Comparison of ENCODE assay signal across 9 mouse cellular contexts in the genomic region with DNA sequence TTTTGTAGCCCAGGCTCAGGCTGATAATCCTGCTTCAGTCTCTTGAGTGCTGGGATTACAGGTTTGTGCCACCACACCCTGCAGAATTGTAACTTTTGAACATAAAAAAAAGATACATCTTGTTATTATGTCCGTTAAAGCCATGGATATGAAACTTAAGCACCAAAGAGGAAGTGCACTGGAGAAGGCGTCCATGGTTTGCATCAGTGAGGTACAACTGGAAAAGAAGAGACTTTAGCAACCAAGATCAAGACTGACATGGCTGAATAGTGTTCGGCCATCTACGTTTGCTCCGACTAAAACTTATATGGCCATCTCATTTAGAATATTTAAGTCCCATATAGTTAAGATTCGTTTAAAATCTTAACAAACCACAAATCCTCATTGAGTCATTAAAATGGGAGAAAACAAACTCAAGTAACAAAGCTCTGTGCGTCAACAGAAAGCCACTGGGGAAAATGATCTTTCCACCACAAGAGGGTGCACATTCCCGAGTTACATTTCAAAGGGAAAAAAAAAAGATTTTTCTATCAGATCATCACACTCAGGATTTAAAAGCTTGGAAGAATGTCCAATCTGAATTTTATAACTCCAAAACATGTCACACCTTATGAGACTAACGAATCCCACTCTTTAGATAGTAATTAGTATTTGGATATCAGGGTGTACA. TPM values are rescaled to one million over a fixed set of nuclear protein-coding genes. Genes with fewer than 3 reads are reported as not detected.
A peak's percentile ranks its signal among the peaks of the same experiment; 100 is the strongest.
DNase-seq lines count a peak whose midpoint lies in the region; ATAC-seq and TF ChIP-seq lines count a peak whose summit lies in the region.
"Had no signal": no experiment of that assay in that cellular context is flagged by ENCODE, and none has a peak within 500 bp of the region (broad histone marks: within the 10 kb centered on the region; RNA-seq: fewer than 3 reads in every experiment).

No protein-coding gene starts in this region.

- no peak overlapping the region for H3K27ac ChIP-seq in hindbrain, embryonic 11.5 days (ENCODE audit: low read depth, low read length)
- no peak overlapping the region for H3K27ac ChIP-seq in hindbrain, embryonic 10.5 days
- peak overlapping the region; percentile 19; the same call in 1 of the 2 replicates for H3K27ac ChIP-seq in embryonic fibroblast, embryonic 13.5 days (ENCODE audit: insufficient read depth, low read length)
- H3K27ac ChIP-seq: limb, embryonic 15.5 days had no signal

- no peak for TF ChIP-seq POLR2A in embryonic fibroblast, embryonic 13.5 days (IDR thresholded peaks at IDR 0.05; ENCODE audit: low read depth, low read length)

- H3K9ac ChIP-seq in hindbrain, embryonic 11.5 days (ENCODE audit: low read depth, low read length), result no peak overlapping the region
- H3K9ac ChIP-seq: limb, embryonic 15.5 days had no signal

- intact Hi-C loops in left cerebral cortex, postnatal 14 days (cut with DNase I), result loop anchor here (2.0 to 10.0 kb wide), 3 partner anchors 394 to 806 kb away; partner anchors contain the start of gene Gucy1b2

- no peaks in the 10 kb centered on the region for H3K4me1 ChIP-seq in hindbrain, embryonic 11.5 days (replicated peaks; ENCODE audit: control insufficient read depth, insufficient read depth, low read length)
- H3K4me1 ChIP-seq in hindbrain, embryonic 10.5 days (replicated peaks), result peaks cover 5% of the 10 kb centered on the region
- H3K4me1 ChIP-seq in embryonic fibroblast, embryonic 13.5 days (ENCODE audit: control insufficient read depth, insufficient read depth, low read length), result no peaks in the 10 kb centered on the region

- WGBS in hindbrain, embryonic 11.5 days, result 43% methylated on average over 9 of the region's 9 CpGs
- WGBS in hindbrain, embryonic 10.5 days, result 43% methylated on average over 9 of the region's 9 CpGs

- TF ChIP-seq CTCF in embryonic fibroblast, embryonic 13.5 days (IDR thresholded peaks at IDR 0.05; ENCODE audit: borderline replicate concordance, insufficient read depth, low read length), result no peak

- ATAC-seq in hindbrain, embryonic 11.5 days (ENCODE audit: low FRiP score), result no peak
- ATAC-seq in monocyte, adult 5-6 weeks (replicated peaks; ENCODE audit: insufficient number of reproducible peaks, low FRiP score, low TSS enrichment, poor library complexity, severe bottlenecking), result peak; percentile 29; the same call in 1 of the 2 replicates

- no peaks in the 10 kb centered on the region for H3K9me3 ChIP-seq in hindbrain, embryonic 11.5 days (ENCODE audit: control insufficient read depth, low read length)
- H3K9me3 ChIP-seq in hindbrain, embryonic 10.5 days, result no peaks in the 10 kb centered on the region
- H3K9me3 ChIP-seq: limb, embryonic 15.5 days had no signal

- H3K4me3 ChIP-seq in hindbrain, embryonic 11.5 days (ENCODE audit: low read depth, low read length), result no peak overlapping the region
- no peak overlapping the region for H3K4me3 ChIP-seq in hindbrain, embryonic 10.5 days
- no peak overlapping the region for H3K4me3 ChIP-seq in embryonic fibroblast, embryonic 13.5 days (ENCODE audit: insufficient read depth, low read length)

- peak; percentile 57 for DNase-seq in hindbrain, embryonic 11.5 days (ENCODE audit: low spot score)
- DNase-seq in hindbrain, embryonic 10.5 days (ENCODE audit: low spot score), result no peak
- DNase-seq in 416B (ENCODE audit: low read depth), result peak; percentile 71
- peak; percentile 49 for DNase-seq in R1 (ENCODE audit: low read depth, low spot score)
- DNase-seq in left cerebral cortex, postnatal 14 days (ENCODE audit: low spot score in 2 of 2), result peak; percentile 66
- no peak for DNase-seq in Muller cell, postnatal 12 days (ENCODE audit: inconsistent ontology term)

- no peak overlapping the region for H3K4me2 ChIP-seq in hindbrain, embryonic 11.5 days (replicated peaks; ENCODE audit: low read depth, low read length)

- H3K36me3 ChIP-seq in hindbrain, embryonic 11.5 days (ENCODE audit: control insufficient read depth, insufficient read depth, low read length), result no peaks in the 10 kb centered on the region
- no peaks in the 10 kb centered on the region for H3K36me3 ChIP-seq in hindbrain, embryonic 10.5 days
- H3K36me3 ChIP-seq: limb, embryonic 15.5 days had no signal

- H3K27me3 ChIP-seq in hindbrain, embryonic 11.5 days (ENCODE audit: control insufficient read depth, insufficient read depth, low read length), result no peaks in the 10 kb centered on the region
- H3K27me3 ChIP-seq in hindbrain, embryonic 10.5 days (ENCODE audit: insufficient read depth, poor library complexity, severe bottlenecking), result no peaks in the 10 kb centered on the region
- H3K27me3 ChIP-seq: limb, embryonic 15.5 days had no signal

RNA-seq across cellular contexts. Expression of gene Kcnrg, which starts 43.2 kb away (rescaled TPM):
- polyA plus RNA-seq in hindbrain, embryonic 11.5 days (2014; fragmentation: Nextera tagmentation; extraction: Ambion mirVana), result 1.2 and 1.7 TPM in 2 replicates
- polyA plus RNA-seq in hindbrain, embryonic 10.5 days (2016; fragmentation: Nextera tagmentation; extraction: Ambion mirVana), result 0.39 and 0.84 TPM in 2 replicates
- 0.39 TPM in 1 of 2 replicates, not detected in the other for polyA plus RNA-seq in embryonic fibroblast, embryonic 13.5 days (2011; ENCODE audit: insufficient read length, low read depth, missing spikeins)
- total RNA-seq in left cerebral cortex, postnatal 14 days (2021), result under 1 TPM; 0.64 to 0.74 TPM
- total RNA-seq in monocyte, adult 5-6 weeks (2017), result 0.19 TPM in 1 of 3 replicates, not detected in the others

RNA-seq across cellular contexts. Expression of gene Trim13, which starts 52.4 kb away (rescaled TPM):
- 35.4 and 40.2 TPM in 2 replicates for polyA plus RNA-seq in hindbrain, embryonic 11.5 days (2014; fragmentation: Nextera tagmentation; extraction: Ambion mirVana)
- 15.2 and 22.6 TPM in 2 replicates for polyA plus RNA-seq in hindbrain, embryonic 10.5 days (2016; fragmentation: Nextera tagmentation; extraction: Ambion mirVana)
- 15.3 and 15.4 TPM in 2 replicates for polyA plus RNA-seq in embryonic fibroblast, embryonic 13.5 days (2011; ENCODE audit: insufficient read length, low read depth, missing spikeins)
- 10 to 100 TPM; 10.1 to 11.4 TPM for total RNA-seq in left cerebral cortex, postnatal 14 days (2021)
- 1.9 to 11.8 TPM (median 8.2 TPM) in 3 replicates for total RNA-seq in monocyte, adult 5-6 weeks (2017)

Comparison
In these comparisons a context has a peak if more than half of its experiments do, and no peak if none do; other contexts are left out.
1. DNase-seq: peak in hindbrain, embryonic 11.5 days (single experiment), 416B (single experiment), R1 (single experiment) and left cerebral cortex, postnatal 14 days (2 of 2); none in hindbrain, embryonic 10.5 days (single experiment) and Muller cell, postnatal 12 days (single experiment).